Mouse (Mus musculus) monocyte, adult 5-6 weeks (primary cell): ENCODE measurements at regions not wholly inside any gene's neighbourhood (a gene's known extent, or its start where the extent isn't known, plus 50 kb on each side); places are given as distances from the start of the nearest gene placed in this dataset.

Experiments
- ATAC-seq: fragments of 153-309, 156-312 bp; replicated peaks from 2 replicates; pipeline ENCODE4 v1.8.0; 2017; ENCODE audit warnings: mild to moderate bottlenecking; ENCODE audit not compliant: low TSS enrichment, insufficient number of reproducible peaks, severe bottlenecking, poor library complexity, low FRiP score

- ATAC-seq, result no peak
These were observed 363.7 kb downstream of the Btg1 start for GRCm38 (mm10) chr10:96980494-96980831.

- ATAC-seq, result no peak
These were observed 364.2 kb downstream of the Btg1 start for GRCm38 (mm10) chr10:96980832-96981515.

GRCm38 (mm10) chr10:96981516-96981869, 364.7 kb downstream of the Btg1 start:
- no peak for ATAC-seq

- ATAC-seq, result no peak
These were observed 384.1 kb downstream of the Btg1 start for GRCm38 (mm10) chr10:97000871-97001270.

GRCm38 (mm10) chr10:97008873-97009272, 392.1 kb downstream of the Btg1 start:
- no peak for ATAC-seq

GRCm38 (mm10) chr10:97009859-97010258, 393.1 kb downstream of the Btg1 start:
- no peak for ATAC-seq

- no peak for ATAC-seq
These were observed 401.8 kb downstream of the Btg1 start for GRCm38 (mm10) chr10:97018641-97019040.

- no peak for ATAC-seq
These were observed 412.0 kb downstream of the Btg1 start for GRCm38 (mm10) chr10:97028776-97029175.

- no peak for ATAC-seq
These were observed 414.2 kb downstream of the Btg1 start for GRCm38 (mm10) chr10:97030996-97031395.

GRCm38 (mm10) chr10:97035371-97035786, 418.6 kb downstream of the Btg1 start:
- no peak for ATAC-seq

- ATAC-seq, result no peak
These were observed 421.2 kb downstream of the Btg1 start for GRCm38 (mm10) chr10:97038025-97038424.

GRCm38 (mm10) chr10:97047566-97047965, 430.8 kb downstream of the Btg1 start:
- no peak for ATAC-seq

GRCm38 (mm10) chr10:97047996-97048395, 431.2 kb downstream of the Btg1 start:
- no peak for ATAC-seq

- ATAC-seq, result no peak
These were observed 424.9 kb upstream of the Dcn start for GRCm38 (mm10) chr10:97054472-97054871.

- no peak for ATAC-seq
These were observed 417.4 kb upstream of the Dcn start for GRCm38 (mm10) chr10:97061961-97062360.

GRCm38 (mm10) chr10:97064546-97064945, 414.9 kb upstream of the Dcn start:
- no peak for ATAC-seq

GRCm38 (mm10) chr10:97078022-97078473, 401.4 kb upstream of the Dcn start:
- no peak for ATAC-seq

- ATAC-seq, result no peak
These were observed 399.8 kb upstream of the Dcn start for GRCm38 (mm10) chr10:97079575-97079974.

- no peak for ATAC-seq
These were observed 392.1 kb upstream of the Dcn start for GRCm38 (mm10) chr10:97087286-97087685.

GRCm38 (mm10) chr10:97090254-97090653, 389.2 kb upstream of the Dcn start:
- no peak for ATAC-seq

GRCm38 (mm10) chr10:97093886-97094285, 385.5 kb upstream of the Dcn start:
- ATAC-seq, result no peak
